Mouse (Mus musculus) right cerebral cortex, postnatal 36 days (tissue): Measurements from ENCODE around the gene Tradd.

Experiments used
- DNase-seq, 2 experiments: peaks; one replicate each; pipeline ENCODE4 v3.0.0; 2022; ENCODE audit warnings: low spot score in 2 of 2, mixed read lengths in 1 of 2

Gene Tradd

GRCm38 (mm10) chr8:105264024-105264982 lies at the start of gene Tradd, which contains the start of gene Fbxl8:
Tradd (minus strand) TSS chr8:105264609.
Fbxl8 (plus strand) TSS chr8:105264648.
- no peak for DNase-seq

- no peak for DNase-seq
These were observed 49.4 kb upstream of the Tradd start for GRCm38 (mm10) chr8:105313622-105314402.

DNA sequence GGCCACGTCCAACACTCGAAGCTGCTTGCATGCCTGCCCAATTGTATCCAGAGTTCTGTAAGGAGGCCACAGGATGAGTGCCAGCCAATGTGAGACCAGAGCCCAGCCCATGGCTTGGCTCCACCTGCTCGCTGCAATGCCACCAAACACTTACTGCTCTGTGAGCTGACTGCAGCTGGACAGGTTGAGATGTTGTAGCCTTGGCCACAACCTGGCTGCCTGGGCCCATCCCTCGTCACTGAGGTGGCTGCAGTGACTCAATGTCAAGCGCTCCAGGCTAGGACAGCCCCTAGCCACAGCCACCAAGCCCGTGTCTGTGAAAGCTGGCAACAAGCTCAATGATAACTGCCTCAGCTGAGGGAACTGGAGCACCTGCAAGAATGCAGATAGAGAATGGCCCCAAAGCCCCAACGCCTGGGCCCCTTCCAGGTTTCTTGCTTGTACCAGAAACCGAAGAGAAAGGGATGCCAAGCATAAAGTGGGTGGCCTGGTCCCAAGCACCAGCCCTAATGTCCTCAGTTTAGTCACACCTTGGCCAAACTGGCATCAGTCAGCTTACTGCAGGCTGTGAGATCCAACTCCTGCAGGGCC lies 48.6 kb upstream of the Tradd start:
- DNase-seq: no peak

DNA sequence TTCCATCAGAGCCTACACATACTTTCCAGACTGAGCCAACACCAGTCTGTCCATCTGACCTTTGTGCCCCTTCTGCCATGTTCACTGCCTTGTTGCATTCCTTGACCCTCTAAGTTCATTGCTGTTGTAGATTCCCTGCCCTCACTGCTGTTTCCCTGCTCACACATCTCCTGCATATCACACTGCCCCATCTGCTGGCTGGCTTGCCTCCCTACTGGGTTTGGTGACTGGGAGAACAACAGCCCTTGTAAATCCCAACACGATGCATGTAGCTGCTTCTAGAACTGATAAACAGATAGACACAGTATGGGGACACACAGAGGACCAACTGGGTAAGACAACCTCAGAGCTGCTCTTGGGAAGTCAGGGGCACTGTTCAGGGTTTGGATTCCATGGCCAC lies 47.3 kb upstream of the Tradd start:
- no peak for DNase-seq

GRCm38 (mm10) chr8:105310118-105310517 lies 45.7 kb upstream of the Tradd start:
- DNase-seq: no peak

- no peak for DNase-seq
These were observed 44.9 kb upstream of the Tradd start for GRCm38 (mm10) chr8:105309142-105309847.

DNA sequence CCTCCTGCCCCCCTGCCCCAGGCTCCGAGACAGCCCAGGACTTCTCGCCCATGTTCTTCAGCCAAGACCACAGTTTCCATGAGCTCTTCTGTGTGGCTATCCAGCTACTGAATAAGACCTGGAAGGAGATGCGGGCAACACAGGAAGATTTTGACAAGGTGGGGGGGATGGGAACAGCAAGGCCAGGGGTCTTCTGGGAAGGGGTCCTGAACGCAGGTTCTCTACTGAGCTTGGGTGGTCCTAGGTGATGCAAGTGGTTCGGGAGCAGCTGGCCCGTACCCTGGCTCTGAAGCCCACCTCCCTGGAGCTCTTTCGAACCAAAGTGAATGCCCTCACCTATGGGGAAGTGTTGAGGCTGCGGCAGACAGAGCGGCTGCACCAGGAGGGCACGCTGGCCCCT lies 44.0 kb upstream of the Tradd start:
- DNase-seq: no peak

GRCm38 (mm10) chr8:105307670-105308069 lies 43.3 kb upstream of the Tradd start:
- no peak for DNase-seq

- no peak for DNase-seq
These were observed 41.8 kb upstream of the Tradd start for GRCm38 (mm10) chr8:105306146-105306691.

GRCm38 (mm10) chr8:105305211-105306145 lies 41.1 kb upstream of the Tradd start, which contains the start of gene Elmo3:
Elmo3 (plus strand) TSS chr8:105305601.
- DNase-seq: no peak

GRCm38 (mm10) chr8:105304325-105305210 lies 40.2 kb upstream of the Tradd start:
- DNase-seq: no peak

DNA sequence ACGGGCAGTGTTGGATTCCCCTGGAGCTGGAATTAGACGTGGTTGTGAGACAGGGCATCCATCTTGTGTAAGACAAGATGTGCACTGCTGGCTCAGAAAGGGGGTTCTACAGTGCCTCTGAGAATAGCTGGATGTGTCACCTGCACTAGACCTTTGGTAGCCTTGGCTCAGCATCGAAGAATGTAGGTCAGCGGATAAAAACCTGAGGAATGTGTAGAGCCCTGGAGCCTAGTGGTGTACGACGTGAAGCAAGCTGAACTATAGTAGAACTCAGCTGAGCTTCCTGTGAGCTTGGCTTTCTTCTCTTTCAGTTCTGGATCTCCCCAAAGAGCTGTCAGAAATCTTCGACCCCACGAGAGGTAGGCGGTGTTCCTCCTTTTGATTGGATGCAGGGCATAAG lies 39.5 kb upstream of the Tradd start:
- DNase-seq: no peak

GRCm38 (mm10) chr8:105303396-105303795 lies 39.0 kb upstream of the Tradd start:
- no peak for DNase-seq

GRCm38 (mm10) chr8:105299962-105300361 lies 35.6 kb upstream of the Tradd start:
- DNase-seq: no peak

DNA sequence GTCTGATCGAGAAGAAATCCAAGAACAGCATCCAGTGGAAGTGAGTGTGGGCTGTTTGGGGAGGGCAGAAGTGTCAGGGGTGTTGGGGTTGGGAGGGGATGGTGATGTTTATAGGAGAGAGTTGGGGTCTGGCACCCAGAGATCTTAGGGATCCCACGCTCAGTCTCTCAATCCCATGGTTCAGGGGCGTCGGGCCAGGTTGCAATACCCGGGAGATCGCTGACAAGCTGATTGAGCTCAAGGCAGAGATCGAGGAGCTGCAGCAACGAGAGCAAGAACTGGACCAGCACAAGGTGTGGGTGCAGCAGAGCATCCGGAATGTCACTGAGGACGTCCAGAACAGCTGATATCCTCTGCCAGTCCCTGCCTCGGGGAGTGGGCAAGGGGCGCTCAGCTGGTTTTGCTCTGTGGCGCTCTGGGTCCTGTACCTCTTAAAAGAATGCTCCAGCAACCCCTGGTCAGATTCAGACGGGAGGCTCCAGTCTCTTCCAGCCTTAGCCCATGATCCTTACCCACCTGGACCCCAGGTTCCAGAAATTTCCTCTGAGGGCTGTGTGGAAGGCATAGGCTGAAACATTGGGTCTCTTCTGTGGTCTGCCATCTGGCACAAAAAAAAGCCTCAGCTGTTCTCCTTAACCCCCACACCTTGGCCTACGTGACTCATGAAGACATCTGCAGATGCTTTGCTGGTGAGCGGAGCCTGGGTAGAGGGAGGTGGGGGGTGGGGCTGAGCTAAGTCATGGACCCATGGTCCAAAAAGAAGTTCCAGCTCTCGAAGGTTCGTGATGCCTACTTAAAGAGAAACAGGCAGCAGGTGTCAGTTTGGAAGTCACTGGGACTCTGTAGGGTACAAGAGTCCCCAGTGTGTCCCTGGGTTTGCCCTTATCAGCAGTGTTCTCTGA lies 34.2 kb upstream of the Tradd start:
- DNase-seq: no peak

GRCm38 (mm10) chr8:105297511-105298192 lies 33.2 kb upstream of the Tradd start, which contains the start of gene E2f4:
E2f4 (plus strand) TSS chr8:105297663.
- peak; percentile 92 for DNase-seq

DNA sequence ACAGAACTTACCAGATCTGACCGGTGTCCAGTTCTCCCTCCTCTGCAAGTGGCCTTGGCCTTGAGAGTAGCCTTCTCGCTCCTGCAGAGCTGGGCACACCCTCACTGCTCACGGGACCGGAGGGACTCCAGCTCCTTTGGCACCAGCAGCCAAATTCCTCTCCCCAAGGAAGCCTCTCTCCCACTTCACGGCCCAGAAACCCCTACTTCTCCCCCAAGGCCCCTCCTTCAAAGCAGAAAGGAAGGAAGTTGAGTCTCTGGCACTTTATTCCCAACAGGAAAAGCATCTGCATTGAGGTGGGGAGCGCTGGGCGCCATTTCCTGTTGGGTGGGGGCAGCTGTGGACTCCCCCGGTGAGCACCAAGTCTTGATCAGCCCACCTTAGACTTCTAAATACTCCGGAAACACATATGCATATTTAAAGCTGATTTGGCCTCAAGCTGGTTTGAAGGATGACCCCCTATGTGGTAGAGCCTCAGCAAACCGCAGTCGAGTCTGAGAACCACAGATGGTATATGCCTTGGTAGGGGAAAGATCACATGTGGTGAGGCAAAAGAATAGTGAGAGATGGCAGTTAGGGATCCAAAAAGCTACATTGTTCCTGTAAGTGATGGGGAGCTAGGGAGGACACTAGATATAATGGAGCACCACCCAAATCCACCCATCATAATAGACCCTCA lies 31.6 kb upstream of the Tradd start, which contains the start of gene Exoc3l:
Gene Exoc3l (minus strand): TSS at position 207 of the 679 bp plus-strand sequence.
- DNase-seq: no peak
